Mouse (Mus musculus) retina, postnatal 7 days (tissue): Measurements from ENCODE around the gene BC035947.
"Not testable (repeated sequence)": the region's sequence is repeated elsewhere in the genome, so short reads cannot be mapped to it uniquely, and the experiment has no call there.

Source experiments
- DNase-seq: peaks from one replicate; pipeline ENCODE4 v3.0.0-alpha.2; 2012; ENCODE audit warnings: low read depth, low spot score

BC035947 gene

DNA sequence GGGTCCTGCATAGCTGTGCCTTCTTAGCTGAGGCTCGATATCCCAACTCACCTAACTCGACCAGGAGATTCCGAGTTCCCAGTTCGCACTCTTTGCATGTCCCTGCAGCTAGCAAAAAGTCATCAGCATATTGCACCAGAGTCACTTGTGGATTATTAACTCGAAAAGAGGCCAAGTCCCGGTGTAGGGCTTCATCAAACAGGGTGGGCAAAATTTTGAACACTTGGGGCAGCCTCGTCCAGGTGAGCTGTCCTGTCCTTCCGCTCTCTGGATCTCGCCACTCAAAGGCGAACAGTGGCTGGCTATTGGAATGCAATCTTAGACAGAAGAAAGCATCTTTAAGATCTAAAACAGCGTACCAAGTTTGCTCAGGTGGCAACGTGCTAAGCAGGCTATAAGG lies 10.1 kb downstream of the BC035947 start:
- DNase-seq, result not testable (repeated sequence)

- no peak for DNase-seq
Measured at GRCm38 (mm10) chr1:78501036-78501435, 10.9 kb downstream of the BC035947 start.

GRCm38 (mm10) chr1:78490143-78490542 lies 21.8 kb downstream of the BC035947 start:
- no peak for DNase-seq

DNA sequence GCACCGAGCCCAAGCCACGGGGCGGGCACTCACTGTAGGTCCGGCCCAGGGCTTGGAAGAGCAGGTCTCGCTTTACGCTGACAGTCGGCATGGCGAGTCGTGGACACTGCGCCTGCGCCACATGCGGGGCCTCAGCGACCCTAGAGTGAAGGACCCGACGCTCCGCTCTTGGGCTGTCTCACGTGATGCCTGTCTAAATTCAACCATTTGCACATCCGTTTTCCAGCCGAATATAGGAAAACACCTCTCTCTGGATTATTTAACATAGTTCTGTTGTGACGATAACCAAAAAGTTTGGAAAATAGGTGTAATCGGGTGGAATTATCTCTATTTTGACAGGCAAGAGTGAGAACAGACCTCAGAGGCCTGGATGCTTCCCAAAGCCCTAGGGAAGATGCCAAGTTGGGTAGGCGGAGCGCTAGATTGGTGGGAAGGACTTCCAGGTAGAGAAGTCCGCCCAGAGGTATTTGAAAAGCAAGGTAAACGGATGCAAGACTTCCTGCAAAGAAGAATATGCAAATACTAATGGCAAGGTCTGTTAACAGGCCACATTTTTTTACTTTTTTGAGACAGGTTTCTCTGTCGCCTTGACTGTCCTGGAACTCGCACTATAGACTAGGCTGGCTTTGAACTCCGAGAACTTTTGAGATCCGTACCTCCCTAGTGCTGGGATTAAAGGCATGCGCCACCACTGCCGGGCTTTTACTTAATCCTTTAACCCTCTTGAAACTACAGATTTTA lies 23.0 kb downstream of the BC035947 start, which contains the start of gene Farsb:
Farsb (minus strand) TSS at position 146 of the 741 bp plus-strand sequence.
- peak; percentile 89 for DNase-seq

DNA sequence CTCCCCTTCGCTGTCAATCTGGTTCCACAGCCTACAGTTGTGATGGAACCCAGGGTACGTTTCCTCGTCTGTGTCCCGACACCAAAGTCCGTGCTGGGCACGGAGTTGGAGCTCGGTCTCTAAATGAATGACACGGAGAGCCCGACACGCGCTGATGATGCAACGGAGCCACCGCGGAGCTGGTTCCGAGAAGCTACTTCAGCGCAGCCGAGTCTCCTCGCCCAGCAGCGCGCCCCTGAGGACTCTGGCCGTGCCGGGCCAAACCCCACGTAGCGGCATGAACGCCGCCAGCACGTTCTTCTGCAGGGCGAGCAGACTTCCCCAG lies 23.6 kb downstream of the BC035947 start:
- no peak for DNase-seq

DNA sequence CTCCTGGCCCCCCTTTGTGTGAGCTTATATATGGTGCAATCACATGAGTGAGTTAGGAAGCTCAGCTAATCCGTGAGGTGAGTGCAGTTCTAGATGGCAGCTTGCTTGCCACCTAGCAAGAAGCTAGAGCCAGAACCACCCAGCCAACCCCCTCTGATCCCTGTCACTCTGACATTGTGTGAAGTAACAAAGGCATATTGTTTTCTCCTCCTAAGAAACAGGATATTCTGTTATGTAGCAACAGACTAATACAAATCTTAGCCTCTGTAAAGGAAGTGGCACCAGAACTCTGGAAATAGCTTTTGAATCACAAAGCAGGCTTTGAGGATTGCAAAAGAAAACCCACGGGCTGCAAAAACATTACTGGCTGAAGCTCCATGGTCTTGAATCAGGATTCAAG lies 27.6 kb downstream of the BC035947 start:
- no peak for DNase-seq

DNA sequence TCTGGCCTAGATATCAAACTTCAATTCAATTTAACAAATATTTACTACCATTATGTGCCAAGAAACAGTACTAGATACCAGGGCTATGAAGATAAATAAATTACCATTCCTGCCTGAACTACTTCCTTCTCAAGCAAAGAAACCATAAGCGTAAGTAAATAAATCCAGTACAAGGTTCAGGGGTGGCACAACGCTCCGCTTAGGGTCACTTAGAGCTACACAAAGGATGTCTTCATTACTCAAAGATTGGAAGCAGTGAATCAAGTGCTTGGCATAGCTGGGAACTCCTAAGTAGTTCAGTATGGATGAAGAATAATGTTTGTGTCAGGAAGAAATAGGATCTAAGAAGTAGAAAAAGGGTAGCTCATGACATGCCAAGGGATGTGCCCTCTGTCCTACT lies 28.5 kb downstream of the BC035947 start:
- no peak for DNase-seq

GRCm38 (mm10) chr1:78472441-78472840 lies 39.5 kb downstream of the BC035947 start:
- no peak for DNase-seq

- peak; percentile 17 for DNase-seq
Measured at GRCm38 (mm10) chr1:78454659-78455058, 57.3 kb downstream of the BC035947 start.

DNA sequence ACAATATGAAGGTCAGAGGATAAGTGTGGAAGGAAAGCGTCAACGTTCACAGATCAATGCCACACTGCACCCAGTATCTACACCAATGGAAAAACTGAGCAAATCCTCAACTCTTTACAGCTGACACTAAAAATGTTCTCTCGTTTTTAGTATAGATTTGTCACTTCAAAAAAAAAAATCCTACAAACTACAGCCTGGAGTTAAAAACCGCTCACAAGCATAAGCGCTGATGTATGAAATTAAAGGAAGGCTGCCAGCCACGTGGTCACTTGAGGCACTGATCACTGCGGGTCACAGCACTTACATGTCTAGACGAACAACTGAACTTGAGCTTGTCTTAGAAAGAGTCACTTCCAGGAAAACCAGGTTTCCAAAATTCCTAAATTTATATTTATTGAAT lies 58.1 kb downstream of the BC035947 start:
- no peak for DNase-seq

DNA sequence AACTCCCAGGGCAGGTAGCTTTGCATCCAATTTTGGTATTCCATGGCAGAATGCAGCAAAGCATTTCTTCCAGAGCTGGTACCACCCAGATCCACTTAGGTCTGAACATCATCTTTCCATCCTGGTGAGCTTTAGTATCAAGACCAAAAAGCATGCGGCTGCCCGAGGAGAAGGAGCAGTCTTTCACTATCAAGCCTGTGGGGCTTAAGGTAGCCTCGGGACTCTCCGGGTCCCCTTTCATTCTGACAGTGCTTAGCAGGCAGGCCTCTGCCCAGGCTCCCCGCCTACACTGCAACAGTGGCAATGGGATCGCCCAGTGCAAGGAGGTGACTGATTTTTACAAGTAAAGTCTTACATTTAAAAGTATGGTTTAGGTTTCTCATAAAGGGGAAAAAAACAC lies 59.4 kb downstream of the BC035947 start:
- no peak for DNase-seq

- DNase-seq, result no peak
Measured at GRCm38 (mm10) chr1:78451070-78451854, 60.7 kb downstream of the BC035947 start.

GRCm38 (mm10) chr1:78448091-78448490 lies 63.9 kb downstream of the BC035947 start:
- DNase-seq, result no peak
